22 mouse cellular contexts compared by ENCODE assay signal in genomic region chr4:116481322-116481721, GRCm38 (mm10). TPM values are rescaled to one million over a fixed set of nuclear protein-coding genes. Genes with fewer than 3 reads are reported as not detected.
DNase-seq lines count a peak whose midpoint lies in the region; ATAC-seq and TF ChIP-seq lines count a peak whose summit lies in the region.
"Had no signal": no experiment of that assay in that cellular context is flagged by ENCODE, and none has a peak within 500 bp of the region (broad histone marks: within the 10 kb centered on the region; RNA-seq: fewer than 3 reads in every experiment).

No protein-coding gene starts in this region.

- H3K9me3 ChIP-seq in MEL (replicated peaks; ENCODE audit: insufficient read depth, low read length) = no peaks in the 10 kb centered on the region
- H3K9me3 ChIP-seq in liver, embryonic 15.5 days (replicated peaks) = no peaks in the 10 kb centered on the region
- H3K9me3 ChIP-seq in kidney, embryonic 15.5 days (replicated peaks) = no peaks in the 10 kb centered on the region
- H3K9me3 ChIP-seq: forebrain, embryonic 13.5 days; hindbrain, embryonic 12.5 days; midbrain, embryonic 15.5 days; neural tube, embryonic 15.5 days; stomach, embryonic 15.5 days had no signal

- peak in 1 of 2 experiments; percentile 60; a peak in 2 of 4 replicates for TF ChIP-seq EP300 in MEL (IDR thresholded peaks at IDR 0.05; ENCODE audit: low read depth in 1 of 2, low read length in 2 of 2)

- no peak for TF ChIP-seq POLR2A in MEL (IDR thresholded peaks at IDR 0.05; ENCODE audit: control insufficient read depth in 1 of 2, insufficient read depth in 1 of 2, low read depth in 1 of 2, low read length in 2 of 2, poor library complexity in 1 of 2)

- peaks cover 4 to 20% of the 10 kb centered on the region in 2 experiments; a peak in 3 of 4 replicates for H3K4me1 ChIP-seq in MEL (ENCODE audit: control insufficient read depth in 1 of 2, insufficient read depth in 2 of 2, low read length in 2 of 2)
- H3K4me1 ChIP-seq in liver, embryonic 15.5 days (replicated peaks) = peaks cover 16% of the 10 kb centered on the region
- H3K4me1 ChIP-seq in kidney, embryonic 15.5 days = 0 out of 2 replicates have a peak, but pooled peaks cover 4% of the 10 kb centered on the region
- H3K4me1 ChIP-seq: forebrain, embryonic 13.5 days; midbrain, embryonic 15.5 days; stomach, embryonic 15.5 days had no signal

- H3K27ac ChIP-seq in MEL (ENCODE audit: control insufficient read depth, low read depth, low read length) = no peak overlapping the region
- H3K27ac ChIP-seq in liver, embryonic 15.5 days (replicated peaks) = no peak overlapping the region
- H3K27ac ChIP-seq in kidney, embryonic 15.5 days = no peak overlapping the region
- H3K27ac ChIP-seq: forebrain, embryonic 13.5 days; hindbrain, embryonic 12.5 days; hindbrain, postnatal 0 days; midbrain, embryonic 15.5 days; neural tube, embryonic 15.5 days; stomach, embryonic 15.5 days had no signal

- TF ChIP-seq RAD21 in MEL (IDR thresholded peaks at IDR 0.05; ENCODE audit: low read depth, low read length) = no peak

- no peak overlapping the region for H3K9ac ChIP-seq in MEL (ENCODE audit: control insufficient read depth, low read depth, low read length, poor library complexity, severe bottlenecking)
- no peak overlapping the region for H3K9ac ChIP-seq in liver, embryonic 15.5 days
- no peak overlapping the region for H3K9ac ChIP-seq in kidney, embryonic 15.5 days
- H3K9ac ChIP-seq: forebrain, embryonic 13.5 days; hindbrain, embryonic 12.5 days; midbrain, embryonic 15.5 days; neural tube, embryonic 15.5 days; stomach, embryonic 15.5 days had no signal

- ATAC-seq in liver, embryonic 15.5 days (ENCODE audit: insufficient read depth) = peak; percentile 57; the same call in 1 of the 2 replicates
- no peak for ATAC-seq in kidney, embryonic 15.5 days (replicated peaks; ENCODE audit: low FRiP score)
- ATAC-seq: forebrain, embryonic 13.5 days; hindbrain, postnatal 0 days; lung, postnatal 0 days; midbrain, embryonic 15.5 days had no signal

- no peaks in the 10 kb centered on the region for H3K27me3 ChIP-seq in MEL (ENCODE audit: control insufficient read depth in 1 of 2, insufficient read depth in 2 of 2, low read length in 2 of 2)
- no peaks in the 10 kb centered on the region for H3K27me3 ChIP-seq in liver, embryonic 15.5 days
- no peaks in the 10 kb centered on the region for H3K27me3 ChIP-seq in kidney, embryonic 15.5 days
- H3K27me3 ChIP-seq: forebrain, embryonic 13.5 days; hindbrain, embryonic 12.5 days; midbrain, embryonic 15.5 days; neural tube, embryonic 15.5 days; stomach, embryonic 15.5 days had no signal

- DNase-seq in MEL (ENCODE audit: low read depth, low spot score) (peak; percentile 51), liver (peak; percentile 7)
- DNase-seq in yolk sac, embryonic 10.5 days (ENCODE audit: low spot score) = peak; percentile 20
- DNase-seq in heart, postnatal 4 days = no peak
- no peak for DNase-seq in kidney, postnatal 36 days
- DNase-seq: adrenal gland, postnatal 25 days; cerebellum, adult 8-10 months; cerebellum, postnatal 25 days; gastrocnemius, postnatal 14 days; kidney, adult 11 months; layer of hippocampus, adult 9-11 months; lung, postnatal 4 days; right cerebral cortex, postnatal 25 days had no signal

- 12% methylated on average over 2 of the region's 2 CpGs for WGBS in liver, embryonic 15.5 days (ENCODE audit: insufficient replicate concordance)
- 64% methylated on average over 2 of the region's 2 CpGs for WGBS in kidney, embryonic 15.5 days

- H3K4me2 ChIP-seq in liver, embryonic 15.5 days = no peak overlapping the region
- no peak overlapping the region for H3K4me2 ChIP-seq in kidney, embryonic 15.5 days
- H3K4me2 ChIP-seq: forebrain, embryonic 13.5 days; hindbrain, embryonic 12.5 days; midbrain, embryonic 15.5 days; neural tube, embryonic 15.5 days; stomach, embryonic 15.5 days had no signal

- TF ChIP-seq CTCF in MEL (IDR thresholded peaks at IDR 0.05 in 2 of 3, conservative IDR thresholded peaks at IDR 0.05 in 1 of 3; ENCODE audit: control insufficient read depth in 1 of 3, insufficient read depth in 1 of 3, low read depth in 2 of 3, low read length in 3 of 3, poor library complexity in 1 of 3, severe bottlenecking in 1 of 3) = no peak

- H3K36me3 ChIP-seq in MEL (ENCODE audit: control insufficient read depth in 1 of 2, insufficient read depth in 2 of 2, low read length in 2 of 2) = peaks cover 0 to 14% of the 10 kb centered on the region in 2 experiments; a peak in 2 of 4 replicates
- H3K36me3 ChIP-seq in liver, embryonic 15.5 days (replicated peaks) = no peaks in the 10 kb centered on the region
- H3K36me3 ChIP-seq in kidney, embryonic 15.5 days = no peaks in the 10 kb centered on the region
- H3K36me3 ChIP-seq: hindbrain, embryonic 12.5 days; midbrain, embryonic 15.5 days; neural tube, embryonic 15.5 days; stomach, embryonic 15.5 days had no signal

- no peaks in the 10 kb centered on the region for H3K79me2 ChIP-seq in MEL (ENCODE audit: control insufficient read depth, insufficient read depth, low read length, poor library complexity)

- H3K4me3 ChIP-seq in MEL (ENCODE audit: control insufficient read depth in 1 of 2, insufficient read depth in 1 of 2, low read depth in 2 of 2, low read length in 2 of 2) = no peak overlapping the region
- no peak overlapping the region for H3K4me3 ChIP-seq in liver, embryonic 15.5 days (replicated peaks)
- no peak overlapping the region for H3K4me3 ChIP-seq in kidney, embryonic 15.5 days (replicated peaks)
- H3K4me3 ChIP-seq: forebrain, embryonic 13.5 days; hindbrain, embryonic 12.5 days; midbrain, embryonic 15.5 days; neural tube, embryonic 15.5 days; stomach, embryonic 15.5 days had no signal

TF ChIP-seq in MEL, 35 proteins besides CTCF, POLR2A, EP300 and RAD21:
- TF ChIP-seq JUND (IDR thresholded peaks at IDR 0.05; ENCODE audit: low read depth, low read length) = no peak
- TF ChIP-seq GATA1 (IDR thresholded peaks at IDR 0.05; ENCODE audit: low read depth, low read length) = peak; percentile 48
- TF ChIP-seq MYC (IDR thresholded peaks at IDR 0.05; ENCODE audit: low read depth, low read length) = no peak
- no peak for TF ChIP-seq MYB (IDR thresholded peaks at IDR 0.05; ENCODE audit: low read depth, low read length)
- TF ChIP-seq POLR2AphosphoS5 (IDR thresholded peaks at IDR 0.05; ENCODE audit: borderline replicate concordance, low read depth, low read length) = no peak
- no peak for TF ChIP-seq MAFK (IDR thresholded peaks at IDR 0.05; ENCODE audit: borderline replicate concordance, low read depth, low read length)
- no peak for TF ChIP-seq GABPA (IDR thresholded peaks at IDR 0.05; ENCODE audit: low read depth, low read length)
- no peak for TF ChIP-seq ELF1 (IDR thresholded peaks at IDR 0.05; ENCODE audit: low read depth, low read length)
- no peak for TF ChIP-seq E2F4 (IDR thresholded peaks at IDR 0.05; ENCODE audit: borderline replicate concordance, low read depth, low read length)
- no peak for TF ChIP-seq MAZ (IDR thresholded peaks at IDR 0.05; ENCODE audit: low read depth, low read length)
- no peak for TF ChIP-seq MAX (IDR thresholded peaks at IDR 0.05; ENCODE audit: low read length)
- no peak for TF ChIP-seq MXI1 (IDR thresholded peaks at IDR 0.05; ENCODE audit: low read depth, low read length)
- TF ChIP-seq POLR2AphosphoS2 (IDR thresholded peaks at IDR 0.05; ENCODE audit: low read length) = no peak
- no peak for TF ChIP-seq USF1 (IDR thresholded peaks at IDR 0.05; ENCODE audit: low read depth, low read length)
- no peak for TF ChIP-seq ZMIZ1 (IDR thresholded peaks at IDR 0.05; ENCODE audit: low read depth, low read length)
- TF ChIP-seq RCOR1 (IDR thresholded peaks at IDR 0.05; ENCODE audit: low read depth, low read length) = peak; percentile 72

RNA-seq across cellular contexts. Expression of gene Mast2, which starts 17.3 kb away (rescaled TPM):
- total RNA-seq in MEL (2012; rRNA removed) = 13.3 and 14.8 TPM in 2 replicates
- 100 to 1,000 TPM in 1 of 2 experiments, 10 to 100 TPM in 1; 46.4 to 126 TPM for polyA plus RNA-seq in MEL (2012; ENCODE audit: insufficient read depth in 1 of 2, insufficient read length in 2 of 2, low read depth in 1 of 2, low replicate concordance in 2 of 2, missing spikeins in 1 of 2)
- polyA plus RNA-seq in liver, embryonic 15.5 days (2015; fragmentation: Nextera tagmentation; extraction: Ambion mirVana) = 6.2 and 7.2 TPM in 2 replicates
- 10 to 100 TPM; 98.2 to 98.4 TPM for total RNA-seq in heart, postnatal 4 days (2021)
- 12.7 and 14.4 TPM in 2 replicates for polyA plus RNA-seq in kidney, embryonic 15.5 days (2015; fragmentation: Nextera tagmentation; extraction: Ambion mirVana)

RNA-seq across cellular contexts. Expression of gene Ipp, which starts 26.0 kb away (rescaled TPM):
- 8.4 and 10.1 TPM in 2 replicates for total RNA-seq in MEL (2012; rRNA removed)
- polyA plus RNA-seq in MEL (2012; ENCODE audit: insufficient read depth in 1 of 2, insufficient read length in 2 of 2, low read depth in 1 of 2, low replicate concordance in 2 of 2, missing spikeins in 1 of 2) = 1 to 10 TPM in 1 of 2 experiments, not detected in 1; 8.8 TPM
- 13.3 and 13.6 TPM in 2 replicates for polyA plus RNA-seq in liver, embryonic 15.5 days (2015; fragmentation: Nextera tagmentation; extraction: Ambion mirVana)
- total RNA-seq in heart, postnatal 4 days (2021) = 10 to 100 TPM; 17.3 to 18.0 TPM
- 17.0 and 17.3 TPM in 2 replicates for polyA plus RNA-seq in kidney, embryonic 15.5 days (2015; fragmentation: Nextera tagmentation; extraction: Ambion mirVana)

Comparison
In these comparisons a context has a peak if more than half of its experiments do, and no peak if none do; other contexts are left out.
1. DNase-seq: peak in MEL (single experiment), liver (single experiment) and yolk sac, embryonic 10.5 days (single experiment); none in heart, postnatal 4 days (single experiment) and kidney, postnatal 36 days (0 of 2).